Mouse (Mus musculus) liver, embryonic 14.5 days (tissue): ENCODE results near the gene E2f1. TPM values are rescaled to one million over a fixed set of nuclear protein-coding genes. Genes with fewer than 3 reads are reported as not detected.

ENCODE experiments used
- ATAC-seq: fragments of 200-750 bp; cut with Nextera tagmentation; 2 replicates; pipeline ENCODE4 v1.8.0; 2017; ENCODE audit warnings: moderate number of reproducible peaks, mild to moderate bottlenecking, moderate library complexity; ENCODE audit not compliant: insufficient read depth
- DNase-seq, 3 experiments: peaks; one replicate each; pipeline ENCODE4 v3.0.0-alpha.2; 2012 to 2013; ENCODE audit warnings: low read depth in 3 of 3, low spot score in 3 of 3
- H3K27ac ChIP-seq: fragments of 300-500 bp; sonication (generic); 2 replicates; pipeline ENCODE4 v1.5.1; 2014; ENCODE audit warnings: moderate library complexity, mild to moderate bottlenecking, control low read depth, inconsistent platforms
- H3K27me3 ChIP-seq: fragments of 300-500 bp; sonication (generic); 2 replicates; pipeline ENCODE4 v1.6.1; 2014; ENCODE audit warnings: mild to moderate bottlenecking, low read length, moderate library complexity; ENCODE audit not compliant: control insufficient read depth, insufficient read depth
- H3K36me3 ChIP-seq: fragments of 300-500 bp; sonication (generic); replicated peaks from 2 replicates; pipeline ENCODE4 v1.6.1; 2014; ENCODE audit warnings: low read depth; ENCODE audit not compliant: control insufficient read depth, insufficient read depth
- H3K4me1 ChIP-seq, 2 experiments: fragments of 200-500 bp in 1 of 2; fragments of 300-500 bp in 1 of 2; sonication (generic) in 1 of 2; replicated peaks; 2 replicates each; pipeline ENCODE4 v1.6.1; 2012 to 2014; ENCODE audit warnings: antibody characterized with exemption in 1 of 2, inconsistent platforms in 1 of 2, low read length in 1 of 2; ENCODE audit not compliant: control insufficient read depth in 2 of 2, insufficient read depth in 2 of 2
- H3K4me2 ChIP-seq: fragments of 300-500 bp; sonication (generic); 2 replicates; pipeline ENCODE4 v1.6.1; 2014; ENCODE audit warnings: low read depth, mild to moderate bottlenecking, control low read depth, moderate library complexity
- H3K4me3 ChIP-seq, 2 experiments: fragments of 200-500 bp in 1 of 2; fragments of 300-500 bp in 1 of 2; sonication (generic) in 1 of 2; 2 replicates each; pipeline ENCODE4 v1.5.1; 2012 to 2014; ENCODE audit warnings: low read depth in 2 of 2, low read length in 2 of 2, mild to moderate bottlenecking in 2 of 2, control low read depth in 1 of 2, inconsistent platforms in 1 of 2, moderate library complexity in 1 of 2; ENCODE audit not compliant: insufficient read depth in 1 of 2
- H3K9ac ChIP-seq: fragments of 300-500 bp; sonication (generic); replicated peaks from 2 replicates; pipeline ENCODE4 v1.6.1; 2014; ENCODE audit warnings: mild to moderate bottlenecking, control low read depth, moderate library complexity
- H3K9me3 ChIP-seq: fragments of 300-500 bp; sonication (generic); 2 replicates; pipeline ENCODE4 v1.6.1; 2016; ENCODE audit warnings: low read length, mixed read lengths; ENCODE audit not compliant: control insufficient read depth
- CTCF ChIP-seq: IDR thresholded peaks from 2 replicates; pipeline ENCODE4 v1.5.1; 2016; ENCODE audit warnings: antibody characterized with exemption, low read depth, control low read depth
- EP300 ChIP-seq: IDR thresholded peaks from 2 replicates; pipeline ENCODE4 v1.6.1; 2016; ENCODE audit warnings: antibody characterized with exemption, low read depth
- WGBS: fragments of 180-500 bp; shearing (Covaris S2); extraction: QIAGEN DNeasy Blood & Tissue Kit; methylation state at CpG from one replicate; pipeline ENCODE4 v1.1.7; 2014; ENCODE audit not compliant: insufficient replicate concordance; 5-methylcytosine and 5-hydroxymethylcytosine counted together
- polyA plus RNA-seq, 2 experiments: library from polyadenylated mRNA; depleted of rRNA in 1 of 2; stranded (reverse) in 1 of 2; unstranded in 1 of 2; fragments of >200 nt; fragmentation: Nextera tagmentation in 1 of 2; extraction: Ambion mirVana in 1 of 2; gene quantifications; 2 replicates each; pipeline versions ENCODE4 v1.2.1 to v1.2.3; 2012 to 2014

Gene E2f1
- polyA plus RNA-seq, 2 experiments, result 6.0 to 26.2 TPM

- Histone ChIP-seq H3K9ac (no peak overlapping the region), H3K4me2 (no peak overlapping the region)
- no peak for DNase-seq
These were observed 7.4 kb upstream of the E2f1 start for GRCm38 (mm10) chr2:154576876-154577743.

GRCm38 (mm10) chr2:154574271-154574670, 4.6 kb upstream of the E2f1 start:
- Histone ChIP-seq H3K27me3 (no peaks in the 10 kb centered on the region), H3K4me1 (peaks cover 10 to 17% of the 10 kb centered on the region in 2 experiments), H3K4me2 (no peak overlapping the region), H3K9me3 (no peaks in the 10 kb centered on the region), H3K4me3 (no peak overlapping the region), H3K27ac (no peak overlapping the region), H3K9ac (no peak overlapping the region), H3K36me3 (no peaks in the 10 kb centered on the region)
- ATAC-seq (no peak), DNase-seq (no peak)
- no peak for TF ChIP-seq EP300
- 49% methylated on average over 7 of the region's 7 CpGs for WGBS

More at GRCm38 (mm10) chr2:154576876-154577743, 7.4 kb upstream of the E2f1 start:
- Histone ChIP-seq H3K27ac (no peak overlapping the region), H3K9me3 (no peaks in the 10 kb centered on the region), H3K4me3 (no peak overlapping the region), H3K4me1 (0 out of 4 replicates have a peak, but pooled peaks cover 0 to under 1% of the 10 kb centered on the region in 2 experiments), H3K36me3 (no peaks in the 10 kb centered on the region), H3K27me3 (no peaks in the 10 kb centered on the region)
- TF ChIP-seq EP300 (no peak), CTCF (no peak)
- 67% methylated on average over 12 of the region's 12 CpGs for WGBS
- ATAC-seq, result no peak

- TF ChIP-seq EP300 (no peak), CTCF (no peak)
- no peaks in the 10 kb centered on the region for H3K27me3 ChIP-seq
- H3K4me3 ChIP-seq, result no peak overlapping the region
- H3K36me3 ChIP-seq, result no peaks in the 10 kb centered on the region
- ATAC-seq (no peak), DNase-seq (no peak)
- WGBS, result 66% methylated on average over 3 of the region's 3 CpGs
- H3K27ac ChIP-seq, result no peak overlapping the region
- H3K9ac ChIP-seq, result no peak overlapping the region
- H3K4me2 ChIP-seq, result no peak overlapping the region
- H3K9me3 ChIP-seq, result no peaks in the 10 kb centered on the region
- peaks cover 16 to 22% of the 10 kb centered on the region in 2 experiments for H3K4me1 ChIP-seq
These were observed 3.3 kb upstream of the E2f1 start for GRCm38 (mm10) chr2:154572996-154573395.

GRCm38 (mm10) chr2:154571976-154572375, 2.3 kb upstream of the E2f1 start:
- no peak overlapping the region for H3K9ac ChIP-seq
- no peaks in the 10 kb centered on the region for H3K36me3 ChIP-seq
- no peak for TF ChIP-seq EP300
- no peak for TF ChIP-seq CTCF
- H3K27ac ChIP-seq, result no peak overlapping the region
- H3K9me3 ChIP-seq, result no peaks in the 10 kb centered on the region
- no peak for ATAC-seq
- no peak overlapping the region for H3K4me3 ChIP-seq
- no peaks in the 10 kb centered on the region for H3K27me3 ChIP-seq
- 62% methylated on average over 8 of the region's 8 CpGs for WGBS
- H3K4me1 ChIP-seq, result peaks cover 19 to 28% of the 10 kb centered on the region in 2 experiments
- no peak for DNase-seq
- H3K4me2 ChIP-seq, result no peak overlapping the region

DNA sequence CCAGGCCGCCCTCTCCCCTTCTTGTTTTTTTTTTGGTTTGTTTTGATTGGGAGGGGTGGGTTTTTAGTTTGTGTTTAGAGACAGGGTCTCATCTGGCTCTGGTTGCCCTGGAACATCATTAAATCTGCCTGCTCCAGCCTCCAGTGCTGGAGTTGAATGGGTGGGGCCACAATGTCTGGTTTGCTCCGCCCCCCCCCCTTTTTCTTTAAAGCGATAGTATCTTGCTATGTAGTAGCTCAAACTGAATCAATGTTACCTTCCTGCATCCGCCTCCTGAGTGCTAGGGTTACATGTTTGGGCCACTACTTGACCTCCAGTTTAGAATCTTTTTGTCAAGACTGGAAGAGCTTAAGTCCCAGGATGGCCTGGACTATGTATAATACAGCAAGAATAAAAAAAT, 1.6 kb upstream of the E2f1 start:
- H3K4me1 ChIP-seq, result peaks cover 19 to 32% of the 10 kb centered on the region in 2 experiments
- no peak overlapping the region for H3K9ac ChIP-seq
- no peak for TF ChIP-seq CTCF
- TF ChIP-seq EP300, result no peak
- H3K4me2 ChIP-seq, result no peak overlapping the region
- H3K9me3 ChIP-seq, result no peaks in the 10 kb centered on the region
- ATAC-seq, result no peak
- 52% methylated on average over 4 of the region's 4 CpGs for WGBS
- no peaks in the 10 kb centered on the region for H3K36me3 ChIP-seq
- no peak overlapping the region for H3K27ac ChIP-seq
- H3K27me3 ChIP-seq, result no peaks in the 10 kb centered on the region
- no peak overlapping the region for H3K4me3 ChIP-seq
- DNase-seq, result no peak
